Mouse (Mus musculus) gastrocnemius, adult 18-20 months (tissue): ENCODE measurements around the gene Cps1. TPM values are rescaled to one million over a fixed set of nuclear protein-coding genes. Genes with fewer than 3 reads are reported as not detected.

Experiments
- DNase-seq: peaks from one replicate; pipeline ENCODE4 v3.0.0; 2021; ENCODE audit warnings: low spot score
- long read RNA-seq, 2 experiments: library from polyadenylated mRNA; stranded (forward); transcript quantifications; one replicate each; pipeline ENCODE4 v2.0.0; 2021
- total RNA-seq, 2 experiments: library from RNA; stranded (reverse); gene quantifications; 2 replicates each; pipeline ENCODE4 v1.2.3; 2021

The Cps1 gene
- total RNA-seq, result under 1 TPM in 1 of 2 experiments, not detected in 1; 0.47 TPM
- long read RNA-seq, experiment 1, result 0 reads
- long read RNA-seq, experiment 2, result 0 reads

DNA sequence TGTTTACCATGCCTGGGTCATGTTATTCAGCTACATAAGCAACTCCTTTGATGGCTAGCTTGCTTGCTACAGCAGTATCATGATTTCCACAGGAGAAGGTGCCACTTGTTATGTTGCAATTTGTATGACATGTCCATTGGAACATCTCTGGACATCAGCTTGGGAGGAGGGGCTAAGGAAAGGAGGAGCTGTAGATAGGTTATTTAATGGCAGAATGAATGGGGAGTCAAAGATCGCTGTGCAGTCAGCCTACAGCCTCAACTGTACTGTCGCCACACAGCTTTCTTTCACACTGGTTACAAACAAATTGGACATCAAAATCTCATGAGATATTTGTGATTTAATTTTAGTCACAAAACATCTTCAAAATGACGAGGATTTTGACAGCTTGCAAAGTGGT, at the start of gene Cps1:
TSS of gene Cps1 (plus strand) at position 230 of the 400 bp plus-strand sequence.
- no peak for DNase-seq

GRCm38 (mm10) chr1:67077739-67078138, 45.1 kb upstream of the Cps1 start:
- no peak for DNase-seq

DNA sequence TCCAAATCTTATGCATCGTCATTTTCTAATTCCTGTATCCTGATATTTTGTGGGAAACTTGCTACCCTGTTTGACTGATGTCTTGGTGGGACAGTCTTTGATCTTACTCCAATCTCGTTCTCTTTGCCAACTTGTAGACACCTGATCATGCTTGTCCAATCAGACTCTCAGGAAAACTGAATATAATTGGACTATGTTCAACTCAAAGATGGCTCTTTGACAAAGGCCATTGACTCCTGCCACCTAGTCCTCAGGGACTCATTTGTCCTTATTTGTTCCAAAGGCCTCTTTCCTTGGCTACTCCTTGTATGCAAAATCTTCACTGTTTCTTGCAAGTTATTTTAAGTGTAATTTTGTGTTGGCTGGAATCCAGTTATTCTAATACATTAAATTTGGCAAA, 44.2 kb upstream of the Cps1 start:
- no peak for DNase-seq

- DNase-seq, result no peak
Measured at GRCm38 (mm10) chr1:67079146-67079545, 43.7 kb upstream of the Cps1 start.

- DNase-seq, result no peak
Measured at GRCm38 (mm10) chr1:67092473-67092872, 30.4 kb upstream of the Cps1 start.

- no peak for DNase-seq
Measured at GRCm38 (mm10) chr1:67099215-67099614, 23.6 kb upstream of the Cps1 start.

DNA sequence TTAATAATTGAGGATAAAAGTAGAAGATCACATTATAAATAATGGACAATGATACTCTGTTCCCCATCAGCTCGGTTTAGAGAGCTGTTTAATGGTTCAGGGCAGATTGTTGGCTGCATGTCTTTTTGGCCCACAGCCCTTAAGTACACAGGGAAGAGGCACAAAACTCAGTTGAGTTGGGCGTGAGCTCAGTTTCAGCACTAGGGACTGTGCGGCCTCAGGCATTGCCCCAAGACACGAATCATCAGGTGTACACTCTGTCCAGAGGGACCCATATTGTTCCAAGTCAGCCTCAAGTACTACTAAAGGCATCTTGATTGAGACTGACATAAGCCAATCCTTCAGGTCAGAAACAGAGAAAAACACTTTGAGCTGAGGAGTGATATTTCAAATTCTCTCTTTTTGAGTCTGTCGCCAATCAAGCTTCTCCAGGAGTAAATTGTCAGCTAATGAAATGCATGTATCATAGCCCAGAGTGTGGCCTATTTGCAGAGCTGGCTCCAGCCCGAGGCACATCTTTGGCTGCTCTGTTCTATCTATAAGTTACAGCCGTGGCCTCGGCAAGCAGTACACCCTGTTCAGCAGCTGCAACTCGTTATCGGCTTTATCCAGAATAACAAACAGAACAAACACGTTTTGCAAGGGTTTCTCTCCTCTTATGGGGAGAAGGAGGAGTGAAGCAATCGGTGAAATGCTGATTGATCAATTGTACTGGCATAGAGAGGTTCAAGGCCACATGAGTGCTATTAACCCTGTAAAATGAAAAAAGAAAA, 19.2 kb upstream of the Cps1 start:
- no peak for DNase-seq

DNA sequence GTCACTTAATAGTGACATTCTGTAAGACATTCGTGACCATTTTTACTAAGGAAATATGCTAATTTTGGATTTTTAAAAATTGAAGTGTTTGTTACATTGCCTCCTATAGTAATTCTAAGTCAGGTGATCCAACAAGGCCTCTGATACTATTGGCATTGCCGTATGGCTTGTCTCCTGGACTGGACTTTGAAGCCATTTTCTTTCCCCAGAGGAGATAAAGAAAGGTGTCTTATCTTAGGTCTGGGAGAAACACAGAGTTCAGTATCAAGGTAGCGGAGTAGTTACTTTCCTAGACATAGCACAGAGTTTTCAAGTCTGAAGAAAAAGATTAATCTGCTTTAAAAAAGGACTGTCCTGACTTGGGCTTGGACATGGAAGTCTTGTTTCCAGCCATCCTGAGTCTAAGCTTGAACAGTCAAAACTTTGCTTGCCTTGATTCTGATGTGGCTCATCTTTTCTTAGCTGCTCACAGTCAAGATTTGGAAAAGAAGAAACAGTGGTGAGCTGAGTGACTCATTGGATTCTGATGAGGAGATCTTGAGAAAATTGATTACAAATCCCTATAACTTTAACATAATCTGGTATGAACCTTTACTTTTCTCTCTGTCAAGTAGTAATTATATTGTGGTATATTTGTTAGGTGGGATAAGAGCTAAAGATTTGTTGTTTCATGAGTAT, 11.1 kb upstream of the Cps1 start:
- no peak for DNase-seq

DNA sequence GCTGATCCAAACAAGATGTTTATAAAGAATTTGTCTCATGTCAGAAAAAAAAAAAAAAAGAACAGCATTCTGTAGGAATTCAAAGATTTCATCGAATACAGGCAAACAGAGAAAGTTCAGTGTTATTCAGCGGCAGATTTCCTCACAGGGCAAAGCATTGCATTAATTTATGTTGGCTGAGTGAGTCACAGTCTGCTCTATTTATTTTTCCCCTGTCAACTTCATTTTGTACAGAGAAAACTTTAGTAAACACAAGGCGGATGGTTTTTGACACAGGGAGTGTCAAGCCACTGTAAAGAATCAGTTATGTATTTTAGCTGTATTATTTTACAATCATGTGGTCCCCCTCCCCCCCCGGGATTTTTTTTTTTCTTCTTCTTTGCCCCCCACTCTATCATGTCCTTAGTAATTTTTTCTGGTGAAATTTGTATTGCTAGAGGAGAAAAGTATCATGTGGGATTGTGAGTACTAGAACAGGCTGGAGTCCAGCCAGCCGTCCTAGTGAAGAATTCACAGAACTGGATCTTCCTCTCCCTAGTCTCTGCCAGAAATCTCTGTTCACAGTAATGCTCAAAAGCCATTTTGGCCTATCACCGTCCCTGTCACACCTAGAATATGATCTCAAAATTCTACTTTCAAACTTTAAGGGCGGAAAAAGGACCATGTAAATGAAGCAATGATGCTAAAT, 9.3 kb upstream of the Cps1 start:
- DNase-seq, result no peak

DNA sequence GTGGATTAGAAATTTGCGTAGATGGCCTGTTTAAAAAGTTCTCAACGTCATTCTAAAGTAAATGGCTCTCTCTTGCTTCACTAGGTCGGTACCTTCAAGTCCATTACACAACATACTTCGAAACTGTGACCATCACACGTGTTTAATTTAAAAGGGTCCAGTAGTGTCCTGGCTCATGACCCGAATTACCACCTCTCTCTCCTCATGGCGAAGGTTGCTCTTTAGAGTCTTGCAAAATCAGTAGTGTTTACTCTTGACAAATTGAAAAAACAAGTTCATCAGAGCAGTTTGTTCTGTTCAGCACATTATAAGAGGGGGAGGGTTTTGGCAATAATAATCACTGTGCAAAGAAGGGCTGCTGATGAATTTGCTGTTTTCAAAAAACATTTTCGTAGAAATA, 6.3 kb upstream of the Cps1 start:
- no peak for DNase-seq

DNA sequence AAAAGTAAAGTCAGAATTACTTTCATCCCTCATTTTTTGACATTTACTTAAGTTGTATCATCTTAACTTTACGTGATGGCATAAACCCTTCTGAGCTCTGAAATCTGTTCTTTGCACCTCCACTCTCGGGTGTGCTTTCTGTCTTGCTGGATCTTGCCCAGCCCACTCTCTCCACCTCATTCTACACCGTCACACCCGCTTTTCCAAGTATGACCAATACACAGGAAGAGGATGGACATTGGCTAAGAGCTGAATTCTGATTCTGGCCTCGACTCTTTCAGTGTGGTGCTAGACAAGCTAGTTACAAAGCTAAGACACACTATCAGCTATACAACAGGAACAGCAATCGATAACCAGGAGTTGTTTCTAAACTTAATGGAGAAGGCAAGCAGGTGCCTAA, 5.0 kb upstream of the Cps1 start:
- no peak for DNase-seq

DNA sequence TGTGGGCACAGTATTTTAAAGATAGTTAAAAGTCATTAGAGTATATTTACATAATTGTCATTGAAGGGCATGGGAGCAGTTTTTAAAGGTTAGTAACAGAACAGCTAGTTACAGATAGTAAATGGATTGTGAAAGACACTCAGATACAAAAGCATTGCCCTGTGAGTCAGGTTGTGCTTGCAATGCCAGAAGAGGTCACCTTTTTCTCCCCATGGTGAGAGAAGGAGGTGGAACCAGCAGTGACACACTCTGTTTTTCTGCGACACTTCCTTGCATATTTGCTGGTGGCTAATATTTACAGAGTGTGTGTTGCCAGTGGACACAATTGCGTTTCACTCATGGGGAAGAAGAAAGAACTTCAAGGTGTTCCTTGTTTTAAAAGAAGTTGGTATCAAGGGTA, 2.6 kb downstream of the Cps1 start:
- DNase-seq, result no peak

- no peak for DNase-seq
Measured at GRCm38 (mm10) chr1:67143939-67144338, 21.1 kb downstream of the Cps1 start.

DNA sequence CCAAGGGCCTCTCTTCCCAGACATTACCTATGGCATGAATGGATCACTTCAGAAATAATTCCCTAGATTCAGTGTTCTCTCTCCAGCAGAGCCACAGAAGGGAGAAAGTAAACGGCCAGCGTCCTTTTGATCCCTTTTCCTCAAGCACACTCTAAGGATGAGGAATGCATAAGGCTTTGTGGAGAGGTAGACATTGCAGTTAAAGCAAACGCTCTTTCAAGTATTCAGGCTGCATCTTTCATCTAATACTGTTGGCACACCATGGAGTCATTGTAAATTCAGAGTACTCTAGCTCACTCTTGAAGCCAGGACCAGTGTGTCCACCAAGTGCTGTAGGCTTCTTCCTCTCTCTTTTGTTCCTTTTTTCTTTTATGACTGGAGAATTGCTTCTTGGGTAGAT, 28.4 kb downstream of the Cps1 start:
- DNase-seq, result no peak

- DNase-seq, result no peak
Measured at GRCm38 (mm10) chr1:67167283-67167682, 44.5 kb downstream of the Cps1 start.

DNA sequence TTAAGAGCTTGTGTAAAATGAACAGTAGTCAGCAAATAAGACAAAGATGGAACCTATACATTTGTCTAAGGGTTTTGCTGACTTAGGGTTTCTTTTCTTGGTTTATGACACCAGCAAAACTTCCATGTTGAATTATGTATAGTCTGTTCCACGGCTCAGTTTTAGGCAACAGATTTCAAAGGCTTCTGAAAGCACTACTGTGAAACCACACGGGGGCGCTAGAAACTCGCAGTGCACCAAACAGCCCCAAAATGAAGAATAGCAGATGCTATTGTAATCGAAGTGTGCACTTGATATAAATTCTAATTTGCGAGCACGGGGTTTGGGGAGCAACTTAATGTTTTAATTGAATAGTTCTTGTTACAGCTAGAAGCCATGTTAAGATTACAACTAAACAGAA, 58.3 kb downstream of the Cps1 start:
- DNase-seq, result peak; percentile 6

- DNase-seq, result no peak
Measured at GRCm38 (mm10) chr1:67182201-67182600, 59.4 kb downstream of the Cps1 start.

GRCm38 (mm10) chr1:67183532-67183931, 60.7 kb downstream of the Cps1 start:
- no peak for DNase-seq

- no peak for DNase-seq
Measured at GRCm38 (mm10) chr1:67184134-67184533, 61.3 kb downstream of the Cps1 start.

DNA sequence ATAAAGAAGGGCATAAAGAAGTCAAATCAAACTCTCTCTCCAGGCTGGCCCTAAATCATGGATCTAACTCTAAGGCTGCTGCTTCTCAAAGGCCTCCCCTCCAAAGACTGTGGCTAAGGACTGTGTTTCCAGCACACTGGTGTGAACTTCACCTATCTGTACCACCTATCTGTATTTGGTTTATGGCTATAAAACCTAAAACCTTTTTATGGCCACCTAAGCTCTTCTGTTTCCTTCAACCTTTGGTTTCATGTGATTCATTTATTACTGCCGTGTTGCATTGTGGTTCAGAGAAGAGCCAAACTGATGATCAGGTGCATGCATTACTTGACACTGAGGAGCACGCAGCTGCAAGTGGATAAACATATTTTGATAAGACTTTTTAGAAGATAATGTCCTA, 74.5 kb downstream of the Cps1 start:
- DNase-seq, result no peak

GRCm38 (mm10) chr1:67218339-67218944, 95.6 kb downstream of the Cps1 start:
- no peak for DNase-seq

DNA sequence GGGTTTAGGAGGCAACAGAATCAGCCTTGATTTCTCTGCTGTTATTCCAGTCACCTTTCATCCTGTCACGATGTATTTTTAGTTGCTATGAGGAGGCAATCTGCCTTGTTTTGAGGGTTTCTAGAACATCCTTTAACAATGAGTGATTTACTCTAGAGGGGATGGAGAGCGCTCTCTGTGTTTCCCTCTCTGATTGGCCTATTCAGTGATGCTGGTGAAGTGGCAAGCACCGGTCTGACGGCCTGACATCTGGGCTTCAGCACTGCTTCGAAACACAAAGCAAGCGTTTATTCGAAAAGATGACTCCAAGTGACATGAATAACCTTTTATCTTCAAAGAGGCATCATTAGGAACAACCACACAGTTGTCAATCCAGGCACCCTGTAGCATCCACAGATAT, 100.8 kb downstream of the Cps1 start:
- no peak for DNase-seq
